Mouse (Mus musculus): ENCODE results near the gene Hyal2.
"Not testable (repeated sequence)": the region's sequence is repeated elsewhere in the genome, so short reads cannot be mapped to it uniquely, and the experiment has no call there.

Gene Hyal2

DNA sequence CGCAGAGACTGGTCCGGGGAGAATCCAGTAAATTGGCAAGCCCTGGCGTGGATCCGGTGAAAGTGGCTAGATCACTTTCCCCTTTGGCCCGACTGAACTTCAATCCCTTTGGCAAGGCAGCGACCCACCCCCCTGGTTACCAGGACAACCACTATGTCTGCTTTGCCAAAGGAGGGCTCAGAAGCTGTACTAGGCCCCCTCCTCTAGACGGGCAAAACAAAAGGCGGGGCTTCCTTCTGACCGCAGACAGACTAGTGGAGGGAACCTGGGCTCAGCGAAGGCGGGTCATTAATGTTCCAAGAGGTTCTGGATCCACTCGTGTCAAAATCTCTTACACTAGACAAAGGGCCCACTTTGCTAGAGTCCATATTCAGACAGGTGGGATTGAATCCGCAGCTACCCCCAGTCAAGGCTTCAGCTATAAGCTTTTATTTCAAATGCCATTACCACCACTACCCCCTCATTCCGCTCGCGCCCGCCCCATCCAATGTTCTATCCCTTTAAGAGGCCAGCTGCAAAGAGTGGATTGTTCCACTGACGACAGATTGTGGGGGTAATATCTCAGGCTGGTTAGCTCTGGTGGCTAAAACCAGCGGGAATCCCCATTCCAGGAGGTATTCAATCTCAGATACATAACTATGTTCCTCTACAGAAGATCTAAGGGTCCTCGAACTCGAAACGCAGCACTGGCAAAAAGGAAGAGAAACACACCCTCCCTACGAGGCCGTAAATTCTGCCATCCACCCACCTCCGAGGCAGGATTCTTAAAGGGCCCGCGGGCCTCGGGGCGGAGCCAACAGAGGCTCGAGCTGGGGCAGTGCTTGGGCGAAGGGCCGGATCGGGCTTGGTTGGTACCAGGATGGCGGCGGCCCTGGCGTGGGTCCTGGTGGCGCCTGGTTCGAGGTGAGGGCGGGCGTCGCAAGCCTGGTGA lies 851 bp downstream of the Hyal2 start:
- DNase-seq (ENCODE audit: low read depth, low spot score) = peak; percentile 68

GRCm38 (mm10) chr9:107569270-107569669 lies 1.5 kb downstream of the Hyal2 start:
- DNase-seq (ENCODE audit: low read depth, low spot score) = no peak

- DNase-seq (ENCODE audit: low read depth, low spot score) = no peak
Observed at GRCm38 (mm10) chr9:107570016-107570415, 2.3 kb downstream of the Hyal2 start.

DNA sequence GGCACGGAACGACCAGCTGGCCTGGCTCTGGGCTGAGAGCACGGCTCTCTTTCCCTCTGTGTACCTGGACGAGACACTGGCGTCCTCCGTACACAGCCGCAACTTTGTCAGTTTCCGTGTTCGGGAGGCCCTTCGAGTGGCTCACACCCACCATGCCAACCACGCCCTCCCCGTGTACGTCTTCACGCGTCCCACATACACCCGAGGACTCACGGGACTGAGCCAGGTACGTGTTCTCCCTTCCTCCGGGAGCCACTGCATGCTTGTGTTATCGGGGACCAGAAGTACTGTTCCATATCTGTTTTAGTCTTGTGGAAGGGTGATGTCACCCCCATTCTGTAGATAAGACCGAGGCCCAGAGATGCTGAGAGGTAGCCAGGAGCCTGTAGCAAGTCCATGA lies 3.1 kb downstream of the Hyal2 start:
- DNase-seq (ENCODE audit: low read depth, low spot score) = no peak

- no peak for DNase-seq (ENCODE audit: low read depth, low spot score)
Observed at GRCm38 (mm10) chr9:107571534-107572326, 4.0 kb downstream of the Hyal2 start.

GRCm38 (mm10) chr9:107572327-107572662 lies 4.5 kb downstream of the Hyal2 start:
- no peak for DNase-seq (ENCODE audit: low read depth, low spot score)

- not testable (repeated sequence) for DNase-seq (ENCODE audit: low read depth, low spot score)
Observed at GRCm38 (mm10) chr9:107573774-107574173, 6.0 kb downstream of the Hyal2 start.

DNA sequence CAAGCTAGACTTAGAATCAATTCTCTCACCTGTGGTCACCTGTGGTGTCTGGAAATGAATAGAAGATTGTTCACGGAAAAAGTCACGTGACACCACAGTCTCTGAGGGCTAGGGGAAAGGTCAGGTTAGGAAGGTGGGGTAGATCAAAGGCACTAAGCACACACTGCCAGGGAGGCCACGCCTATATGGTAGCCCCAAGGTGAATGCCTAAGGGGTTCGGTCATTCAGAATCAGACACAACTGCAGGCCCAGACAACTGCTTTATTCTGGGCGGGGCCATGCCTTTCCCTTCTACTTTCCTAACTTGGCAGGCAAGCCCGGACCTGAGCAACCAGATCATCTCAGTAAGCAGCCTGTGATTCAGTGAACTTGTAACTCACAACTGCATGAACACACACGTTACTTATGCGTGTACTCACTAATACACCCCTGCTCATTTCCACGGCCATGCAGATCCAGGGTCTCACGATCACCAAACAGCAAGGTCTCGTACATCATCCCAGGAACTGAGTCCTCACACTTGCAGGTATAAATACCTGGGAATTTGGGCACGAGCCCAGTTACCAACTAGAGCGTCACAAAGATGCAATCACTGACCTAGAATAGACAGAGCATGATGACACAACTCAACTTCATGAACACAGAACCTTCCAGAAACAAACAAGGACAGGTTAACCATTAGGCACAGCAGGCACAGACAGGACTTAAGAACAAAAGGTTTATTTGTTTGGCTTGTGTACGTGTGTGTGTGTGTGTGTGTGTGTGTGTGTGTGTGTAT lies 8.0 kb downstream of the Hyal2 start:
- DNase-seq (ENCODE audit: low read depth, low spot score) = no peak

GRCm38 (mm10) chr9:107576357-107577107 lies 8.8 kb downstream of the Hyal2 start, which contains the start of gene Hyal1:
Gene Hyal1 (plus strand): TSS chr9:107576927.
- peak; percentile 79 for DNase-seq (ENCODE audit: low read depth, low spot score)

- no peak for DNase-seq (ENCODE audit: low read depth, low spot score)
Observed at GRCm38 (mm10) chr9:107577871-107578270, 10.1 kb downstream of the Hyal2 start.

GRCm38 (mm10) chr9:107578587-107578986 lies 10.8 kb downstream of the Hyal2 start, which contains the start of gene Naa80:
Gene Naa80 (plus strand): TSS chr9:107578887.
- no peak for DNase-seq (ENCODE audit: low read depth, low spot score)

- no peak for DNase-seq (ENCODE audit: low read depth, low spot score)
Observed at GRCm38 (mm10) chr9:107579023-107579900, 11.5 kb downstream of the Hyal2 start.

- peak; percentile 89 for DNase-seq (ENCODE audit: low read depth, low spot score)
Observed at GRCm38 (mm10) chr9:107580501-107581317, 13.0 kb downstream of the Hyal2 start, which contains the start of gene Hyal3. Gene Hyal3 (plus strand): TSS chr9:107580818.

GRCm38 (mm10) chr9:107581584-107581983 lies 13.8 kb downstream of the Hyal2 start:
- no peak for DNase-seq (ENCODE audit: low read depth, low spot score)

GRCm38 (mm10) chr9:107582509-107583062 lies 14.8 kb downstream of the Hyal2 start:
- no peak for DNase-seq (ENCODE audit: low read depth, low spot score)

GRCm38 (mm10) chr9:107583174-107583573 lies 15.4 kb downstream of the Hyal2 start:
- no peak for DNase-seq (ENCODE audit: low read depth, low spot score)

- no peak for DNase-seq (ENCODE audit: low read depth, low spot score)
Observed at GRCm38 (mm10) chr9:107586504-107586903, 18.8 kb downstream of the Hyal2 start.

- peak; percentile 97 for DNase-seq (ENCODE audit: low read depth, low spot score)
Observed at GRCm38 (mm10) chr9:107586974-107587832, 19.5 kb downstream of the Hyal2 start, which contains the start of gene Ifrd2. Gene Ifrd2 (plus strand): TSS chr9:107587642.
